Mouse (Mus musculus): ENCODE results near the gene Dpf3.

The Dpf3 gene

GRCm38 (mm10) chr12:83487476-83487991, at the start of gene Dpf3:
Gene Dpf3, minus strand, starts transcription at chr12:83487716.
- DNase-seq (ENCODE audit: low spot score): peak; percentile 99

DNA sequence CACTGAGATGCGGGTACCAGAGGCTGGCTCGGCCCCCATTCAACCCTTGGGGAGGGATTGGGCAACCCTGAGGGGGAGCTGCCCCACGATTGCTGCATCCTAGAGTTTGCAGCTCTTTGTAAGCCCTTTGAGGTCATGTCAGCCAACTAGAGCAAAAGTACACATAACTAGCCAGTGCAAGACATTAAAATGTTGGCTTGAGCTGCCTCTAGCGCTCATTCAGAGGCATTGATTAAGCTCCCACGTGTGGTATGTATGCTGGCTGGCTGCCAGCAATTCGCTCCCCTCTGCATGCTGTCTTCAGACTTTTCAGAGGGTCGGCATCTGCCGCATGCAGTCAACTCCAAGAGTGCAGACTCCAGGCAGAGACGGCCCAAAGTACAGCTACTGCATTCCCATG, 48.5 kb upstream of the Dpf3 start:
- DNase-seq (ENCODE audit: low spot score): no peak

GRCm38 (mm10) chr12:83535428-83535827, 47.9 kb upstream of the Dpf3 start:
- no peak for DNase-seq (ENCODE audit: low spot score)

DNA sequence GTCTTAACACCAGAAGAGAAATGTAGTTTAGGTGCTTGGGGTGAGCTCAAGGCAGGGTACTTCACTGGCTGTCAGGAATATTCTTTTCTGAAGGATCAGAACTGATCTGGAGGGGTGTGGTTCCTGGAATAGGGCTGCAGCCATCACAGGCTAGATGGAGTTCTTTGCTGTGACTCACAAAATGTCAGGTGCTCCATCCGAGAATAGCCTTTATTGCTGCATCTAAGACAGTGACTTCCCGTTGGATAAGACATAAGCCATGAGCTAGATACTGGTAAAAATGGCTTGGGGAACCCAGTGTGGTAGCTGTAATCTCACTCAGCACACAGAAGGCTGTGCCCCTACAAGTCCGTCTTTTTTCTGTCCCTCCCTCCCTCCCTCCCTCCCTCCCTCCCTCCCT, 46.7 kb upstream of the Dpf3 start:
- no peak for DNase-seq (ENCODE audit: low spot score)

- no peak for DNase-seq (ENCODE audit: low spot score)
These were observed 45.5 kb upstream of the Dpf3 start for GRCm38 (mm10) chr12:83532966-83533365.

GRCm38 (mm10) chr12:83531992-83532391, 44.5 kb upstream of the Dpf3 start:
- DNase-seq (ENCODE audit: low spot score): no peak

GRCm38 (mm10) chr12:83528665-83529064, 41.1 kb upstream of the Dpf3 start:
- no peak for DNase-seq (ENCODE audit: low spot score)

DNA sequence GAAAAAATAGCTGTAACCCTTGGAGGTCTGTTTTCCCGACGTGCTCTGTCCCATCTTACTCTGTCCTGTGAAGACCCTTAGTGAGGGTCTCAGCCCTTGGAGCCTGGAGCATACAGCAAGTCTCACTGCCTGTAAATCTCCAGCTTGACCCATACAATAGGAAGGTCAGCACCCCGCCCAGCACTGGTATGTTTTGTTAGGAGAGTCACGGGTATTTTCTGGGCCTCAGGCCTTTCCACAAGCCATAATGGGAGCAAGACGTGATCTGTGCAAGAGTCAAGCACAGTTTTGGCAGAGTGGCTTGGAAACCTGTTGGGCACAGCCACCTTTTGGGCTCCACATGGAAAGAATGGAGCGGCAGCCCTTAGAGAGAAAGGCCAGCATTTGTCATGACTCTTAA, 40.3 kb upstream of the Dpf3 start:
- DNase-seq (ENCODE audit: low spot score): no peak

GRCm38 (mm10) chr12:83525822-83526544, 38.5 kb upstream of the Dpf3 start:
- DNase-seq (ENCODE audit: low spot score): no peak

DNA sequence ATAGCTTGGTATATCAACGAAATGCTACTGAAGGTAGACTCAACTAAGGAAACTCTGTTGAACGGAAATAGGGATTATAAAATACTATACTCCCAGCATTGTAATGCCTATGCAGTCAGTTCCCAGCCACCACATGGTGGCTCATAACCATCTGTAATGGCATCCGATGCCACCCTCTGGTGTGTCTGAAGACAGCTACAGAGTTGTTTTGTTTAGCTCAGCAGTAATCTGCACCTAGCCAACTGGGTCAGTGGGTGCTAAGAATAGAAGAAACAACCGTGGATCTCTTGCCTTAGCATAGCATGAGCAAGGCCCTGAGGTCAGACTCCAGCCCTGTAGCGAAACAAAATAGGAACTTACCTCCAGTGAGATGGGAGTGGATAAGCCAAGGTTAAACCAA, 36.8 kb upstream of the Dpf3 start:
- no peak for DNase-seq (ENCODE audit: low spot score)

DNA sequence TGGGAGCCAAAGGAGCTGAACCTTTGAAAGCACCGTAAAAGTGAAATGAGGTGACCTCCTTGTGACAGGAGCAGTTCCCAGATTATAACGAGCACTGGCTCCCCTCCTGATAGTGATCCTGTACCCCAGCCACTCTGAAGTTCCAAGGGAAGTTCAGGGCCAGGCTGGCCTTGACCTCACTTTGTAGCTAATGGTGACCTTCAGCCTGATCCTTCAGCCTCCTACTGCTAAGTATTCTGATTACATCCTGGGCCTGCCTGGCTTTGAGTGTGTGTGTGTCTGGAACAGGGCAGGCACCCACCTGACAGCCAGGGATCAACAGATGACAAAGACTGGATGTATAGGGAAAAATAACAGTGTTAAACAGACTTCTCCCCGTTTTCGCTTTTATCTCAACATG, 36.4 kb upstream of the Dpf3 start:
- no peak for DNase-seq (ENCODE audit: low spot score)

DNA sequence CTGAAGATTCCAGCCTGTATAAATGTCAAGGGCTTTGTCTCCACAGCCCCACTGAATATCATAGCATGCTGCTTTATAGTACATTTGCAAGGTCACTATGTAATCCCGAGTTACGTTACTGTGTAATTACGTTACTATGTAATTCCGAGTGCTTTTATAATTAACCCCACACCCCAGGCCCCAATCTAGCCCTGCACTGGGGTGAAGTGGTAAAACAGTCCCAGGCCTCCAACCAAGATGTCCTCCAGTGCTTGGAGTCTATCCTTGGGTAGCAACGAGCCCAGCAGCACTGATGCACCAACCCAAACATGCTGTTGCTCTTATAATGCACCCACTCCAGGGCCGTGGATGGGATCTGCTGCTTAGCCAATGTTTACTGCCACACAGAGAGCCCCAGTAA, 35.5 kb upstream of the Dpf3 start:
- no peak for DNase-seq (ENCODE audit: low spot score)

- no peak for DNase-seq (ENCODE audit: low spot score)
These were observed 33.6 kb upstream of the Dpf3 start for GRCm38 (mm10) chr12:83521083-83521482.

DNA sequence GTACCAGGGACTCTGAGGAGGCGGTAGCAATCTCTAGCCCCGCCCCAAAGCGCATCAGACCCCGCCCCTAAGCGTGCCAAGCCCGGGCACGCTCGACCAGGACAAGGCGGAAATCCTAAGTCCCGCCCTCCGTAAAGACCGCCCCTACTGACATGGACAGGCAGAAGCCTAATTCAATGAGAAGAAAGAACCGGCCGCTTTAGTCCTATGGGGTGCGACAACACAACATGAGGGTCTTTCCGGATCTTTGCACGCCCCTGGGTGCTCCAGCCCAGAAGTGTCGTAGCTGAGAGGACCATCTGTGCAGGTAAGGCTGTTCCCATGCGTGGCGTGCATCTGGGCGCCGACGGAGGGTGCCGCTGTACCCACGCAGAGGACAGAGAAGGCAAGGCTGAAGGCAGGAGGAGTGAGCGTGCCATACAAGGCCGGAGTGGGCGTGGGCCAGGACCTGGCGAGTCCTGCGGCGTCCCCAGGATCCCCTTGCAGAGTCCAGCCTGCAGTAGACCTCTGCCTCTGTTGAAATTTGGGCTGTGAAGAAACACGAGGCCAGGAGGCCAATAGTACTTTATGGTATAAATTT, 32.9 kb upstream of the Dpf3 start, which contains the start of gene Dcaf4:
TSS of gene Dcaf4 (plus strand) at position 156 of the 580 bp plus-strand sequence.
- DNase-seq (ENCODE audit: low spot score): peak; percentile 96

- no peak for DNase-seq (ENCODE audit: low spot score)
These were observed 30.1 kb upstream of the Dpf3 start for GRCm38 (mm10) chr12:83517580-83517979.

DNA sequence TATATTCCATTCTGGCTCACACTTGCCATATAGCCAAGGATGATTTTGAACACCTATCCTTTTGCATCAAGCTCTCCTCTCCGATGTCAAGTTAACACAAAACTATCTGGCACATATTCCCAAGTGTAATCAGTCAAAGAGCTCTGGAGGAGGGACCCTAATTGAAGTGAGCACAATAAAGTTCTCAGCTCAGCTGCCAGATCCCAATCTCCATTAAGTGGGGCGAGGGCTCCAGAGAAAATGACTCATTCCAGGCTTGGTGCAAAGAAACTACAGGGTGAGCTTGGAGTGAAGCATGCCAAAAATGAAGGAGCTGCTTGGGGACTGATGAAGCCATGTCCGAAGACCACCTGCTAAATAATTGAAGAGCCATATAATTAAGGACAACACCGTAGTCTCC, 26.7 kb upstream of the Dpf3 start:
- no peak for DNase-seq (ENCODE audit: low spot score)

DNA sequence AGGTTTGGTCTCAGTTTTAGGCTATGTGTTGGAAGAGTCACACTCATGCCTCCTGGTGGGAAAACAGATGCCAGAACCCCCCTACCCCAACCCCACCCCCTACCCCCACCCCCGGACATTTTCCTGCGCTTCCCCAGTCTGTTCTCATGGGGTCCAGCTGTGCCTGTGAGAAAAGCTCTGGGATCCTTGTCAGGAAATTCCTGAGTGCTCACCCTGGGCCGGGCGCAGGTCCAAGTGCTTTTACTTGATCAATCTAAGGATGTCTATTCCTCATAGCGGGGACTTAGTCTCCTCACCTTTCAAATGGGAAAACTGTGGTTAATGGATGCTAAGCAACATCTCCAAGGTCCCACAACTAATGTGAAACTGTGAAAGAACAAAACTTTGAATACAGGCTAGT, 25.7 kb upstream of the Dpf3 start:
- no peak for DNase-seq (ENCODE audit: low spot score)

DNA sequence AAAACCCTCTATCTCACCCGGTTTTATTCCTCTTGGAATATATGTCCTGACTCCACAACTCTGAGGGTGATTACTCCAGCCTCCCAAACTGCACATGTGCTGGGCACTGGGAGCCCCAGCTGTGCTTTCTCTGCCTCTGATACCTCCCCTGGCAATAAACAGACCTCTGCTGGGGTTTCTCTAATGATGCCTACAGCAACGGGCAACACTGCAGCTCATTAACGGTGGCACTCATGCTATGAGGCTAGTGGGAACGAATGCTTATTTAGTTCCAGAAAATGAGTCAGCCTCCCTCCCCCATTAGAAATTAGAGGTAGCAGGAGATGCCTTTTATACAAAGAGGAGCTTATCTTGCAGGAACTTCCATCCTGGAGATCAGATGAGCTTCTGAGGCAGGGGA, 25.3 kb upstream of the Dpf3 start:
- no peak for DNase-seq (ENCODE audit: low spot score)

GRCm38 (mm10) chr12:83510586-83510985, 23.1 kb upstream of the Dpf3 start:
- DNase-seq (ENCODE audit: low spot score): no peak

GRCm38 (mm10) chr12:83506543-83506942, 19.0 kb upstream of the Dpf3 start:
- no peak for DNase-seq (ENCODE audit: low spot score)

DNA sequence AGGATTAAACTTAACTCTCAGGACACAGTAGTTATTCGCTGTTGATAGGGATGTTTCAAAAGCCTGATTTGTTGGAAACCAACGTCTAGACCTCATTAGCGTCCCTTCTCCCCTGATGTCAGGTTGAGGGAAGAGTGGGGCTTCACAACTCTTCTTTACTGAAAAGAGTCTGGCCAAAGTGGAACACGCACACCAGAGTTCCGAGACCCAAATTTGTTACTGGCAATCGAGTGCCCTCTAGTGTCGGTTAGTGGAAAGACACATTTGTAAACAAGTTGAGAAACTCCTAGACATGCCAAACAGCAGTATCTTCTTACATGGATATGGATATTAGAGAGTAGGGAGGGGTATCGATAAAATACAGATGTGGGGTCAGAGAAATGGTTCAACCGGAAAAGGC, 14.7 kb upstream of the Dpf3 start:
- DNase-seq (ENCODE audit: low spot score): peak; percentile 68

DNA sequence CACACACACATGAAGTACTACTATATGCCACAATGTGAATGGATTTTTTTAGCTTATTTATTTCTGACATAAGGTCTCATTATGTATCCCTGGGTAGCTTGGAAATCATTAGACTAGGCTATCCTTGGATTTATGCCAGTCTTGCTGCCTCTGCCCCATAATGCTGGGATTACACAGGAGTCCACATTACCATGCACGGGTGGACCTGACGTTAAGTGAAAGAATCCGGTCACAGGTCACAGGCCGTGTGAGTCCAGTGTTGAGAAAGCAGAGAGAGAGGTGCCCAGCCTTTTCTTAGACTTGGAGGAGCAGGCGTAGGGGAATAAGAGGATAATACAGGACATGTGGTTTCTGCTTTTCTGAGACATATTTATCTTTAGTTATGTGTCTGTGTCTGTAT, 11.7 kb upstream of the Dpf3 start:
- DNase-seq (ENCODE audit: low spot score): no peak

DNA sequence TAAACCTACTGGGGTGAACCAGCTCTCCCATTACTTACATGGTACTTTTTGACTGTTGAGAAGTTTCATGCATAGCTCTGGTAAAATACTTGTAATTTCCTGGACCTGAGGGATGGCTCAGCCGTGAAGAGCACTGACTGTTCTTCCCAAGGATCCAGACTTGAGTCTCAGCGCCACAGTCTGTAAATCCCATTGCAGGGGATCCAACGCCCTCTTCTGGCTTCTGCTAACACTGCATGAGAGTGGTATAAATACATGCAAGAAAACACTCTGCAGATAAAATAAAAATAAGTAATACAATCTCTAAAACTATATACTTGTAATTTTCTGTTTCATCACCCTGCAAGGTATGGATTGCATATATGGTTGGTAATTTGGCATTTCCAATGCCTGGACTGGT, 10.4 kb upstream of the Dpf3 start:
- no peak for DNase-seq (ENCODE audit: low spot score)

- DNase-seq (ENCODE audit: low spot score): no peak
These were observed 9.2 kb upstream of the Dpf3 start for GRCm38 (mm10) chr12:83496736-83497135.

All from ovary, postnatal 14 days (tissue).